Comparison of ENCODE assay signal across 11 mouse cellular contexts in genomic region chr13:31793163-31793562, GRCm38 (mm10). TPM values are rescaled to one million over a fixed set of nuclear protein-coding genes. Genes with fewer than 3 reads are reported as not detected.
A peak's percentile ranks its signal among the peaks of the same experiment; 100 is the strongest.
DNase-seq lines count a peak whose midpoint lies in the region; ATAC-seq and TF ChIP-seq lines count a peak whose summit lies in the region.
"Had no signal": no experiment of that assay in that cellular context is flagged by ENCODE, and none has a peak within 500 bp of the region (broad histone marks: within the 10 kb centered on the region; RNA-seq: fewer than 3 reads in every experiment).

No protein-coding gene starts in this region.

- H3K9ac ChIP-seq in heart, embryonic 15.5 days, result no peak overlapping the region
- H3K9ac ChIP-seq in limb, embryonic 13.5 days, result no peak overlapping the region
- no peak overlapping the region for H3K9ac ChIP-seq in embryonic facial prominence, embryonic 13.5 days
- no peak overlapping the region for H3K9ac ChIP-seq in limb, embryonic 15.5 days
- no peak overlapping the region for H3K9ac ChIP-seq in lung, postnatal 0 days (replicated peaks; ENCODE audit: low read depth)

- peaks cover 22% of the 10 kb centered on the region for H3K27me3 ChIP-seq in heart, embryonic 15.5 days
- H3K27me3 ChIP-seq in limb, embryonic 13.5 days, result peaks cover 48% of the 10 kb centered on the region
- H3K27me3 ChIP-seq in limb, embryonic 10.5 days (ENCODE audit: low read depth, poor library complexity, severe bottlenecking), result peaks cover 63% of the 10 kb centered on the region
- H3K27me3 ChIP-seq in embryonic facial prominence, embryonic 13.5 days, result peaks cover 38% of the 10 kb centered on the region
- peaks cover 25% of the 10 kb centered on the region for H3K27me3 ChIP-seq in limb, embryonic 15.5 days
- peaks cover 18% of the 10 kb centered on the region for H3K27me3 ChIP-seq in lung, postnatal 0 days (replicated peaks; ENCODE audit: insufficient read depth, low read length)
- H3K27me3 ChIP-seq: CH12.LX, Patski had no signal

- peak overlapping the region; percentile 57 for H3K4me2 ChIP-seq in heart, embryonic 15.5 days
- peak overlapping the region; percentile 45 for H3K4me2 ChIP-seq in limb, embryonic 13.5 days (replicated peaks)
- peak overlapping the region; percentile 51 for H3K4me2 ChIP-seq in embryonic facial prominence, embryonic 13.5 days
- H3K4me2 ChIP-seq in limb, embryonic 15.5 days, result peak overlapping the region; percentile 32; the same call in 1 of the 2 replicates
- no peak overlapping the region for H3K4me2 ChIP-seq in lung, postnatal 0 days (replicated peaks; ENCODE audit: low read depth, low read length)

- TF ChIP-seq CTCF in lung, postnatal 0 days (IDR thresholded peaks at IDR 0.05), result no peak

- H3K27ac ChIP-seq in heart, embryonic 15.5 days, result no peak overlapping the region
- no peak overlapping the region for H3K27ac ChIP-seq in limb, embryonic 13.5 days
- no peak overlapping the region for H3K27ac ChIP-seq in limb, embryonic 10.5 days
- no peak overlapping the region for H3K27ac ChIP-seq in embryonic facial prominence, embryonic 13.5 days
- no peak overlapping the region for H3K27ac ChIP-seq in limb, embryonic 15.5 days
- H3K27ac ChIP-seq in lung, postnatal 0 days (ENCODE audit: low read length), result no peak overlapping the region

- DNase-seq in heart, adult 9 months (ENCODE audit: low spot score in 2 of 2), result no peak
- DNase-seq in limb, embryonic 10.5 days (ENCODE audit: low spot score), result no peak
- DNase-seq in layer of hippocampus, postnatal 10 days (ENCODE audit: low spot score in 2 of 2), result no peak
- no peak for DNase-seq in lung, postnatal 0 days (ENCODE audit: low spot score)
- DNase-seq: layer of hippocampus, adult 9-11 months had no signal

- 16% methylated on average over 5 of the region's 5 CpGs for WGBS in heart, embryonic 15.5 days
- 25% methylated on average over 5 of the region's 5 CpGs for WGBS in limb, embryonic 13.5 days
- WGBS in limb, embryonic 10.5 days, result 28% methylated on average over 5 of the region's 5 CpGs
- WGBS in embryonic facial prominence, embryonic 13.5 days, result 14% methylated on average over 5 of the region's 5 CpGs
- 26% methylated on average over 5 of the region's 5 CpGs for WGBS in limb, embryonic 15.5 days
- 21% methylated on average over 5 of the region's 5 CpGs for whole genome bisulfite sequencing in lung, postnatal 0 days

- no peaks in the 10 kb centered on the region for H3K9me3 ChIP-seq in heart, embryonic 15.5 days (replicated peaks)
- H3K9me3 ChIP-seq in limb, embryonic 13.5 days, result no peaks in the 10 kb centered on the region
- H3K9me3 ChIP-seq in limb, embryonic 10.5 days (replicated peaks), result no peaks in the 10 kb centered on the region
- H3K9me3 ChIP-seq in embryonic facial prominence, embryonic 13.5 days, result no peaks in the 10 kb centered on the region
- H3K9me3 ChIP-seq in limb, embryonic 15.5 days, result no peaks in the 10 kb centered on the region
- no peaks in the 10 kb centered on the region for H3K9me3 ChIP-seq in lung, postnatal 0 days (ENCODE audit: low read length)

- peaks cover 8% of the 10 kb centered on the region for H3K4me1 ChIP-seq in heart, embryonic 15.5 days (replicated peaks)
- H3K4me1 ChIP-seq in limb, embryonic 13.5 days, result peaks cover 23% of the 10 kb centered on the region
- H3K4me1 ChIP-seq in limb, embryonic 10.5 days, result peaks cover 18% of the 10 kb centered on the region
- H3K4me1 ChIP-seq in embryonic facial prominence, embryonic 13.5 days, result peaks cover 9% of the 10 kb centered on the region
- peaks cover 18% of the 10 kb centered on the region for H3K4me1 ChIP-seq in limb, embryonic 15.5 days
- no peaks in the 10 kb centered on the region for H3K4me1 ChIP-seq in lung, postnatal 0 days (ENCODE audit: insufficient read depth, low read depth, low read length)

- ATAC-seq in heart, embryonic 15.5 days (replicated peaks; ENCODE audit: insufficient number of reproducible peaks, insufficient read depth, low FRiP score, low read depth), result no peak
- ATAC-seq in limb, embryonic 13.5 days (ENCODE audit: low FRiP score, low read depth), result no peak
- no peak for ATAC-seq in embryonic facial prominence, embryonic 13.5 days (ENCODE audit: insufficient number of reproducible peaks, insufficient read depth, low FRiP score, low TSS enrichment, low read depth)
- no peak for ATAC-seq in limb, embryonic 15.5 days (ENCODE audit: insufficient number of reproducible peaks, low FRiP score, low TSS enrichment, low read depth)
- no peak for ATAC-seq in lung, postnatal 0 days
- ATAC-seq: Patski had no signal

- no peak for TF ChIP-seq EP300 in lung, postnatal 0 days (IDR thresholded peaks at IDR 0.05)

- H3K36me3 ChIP-seq in heart, embryonic 15.5 days, result no peaks in the 10 kb centered on the region
- no peaks in the 10 kb centered on the region for H3K36me3 ChIP-seq in limb, embryonic 13.5 days
- H3K36me3 ChIP-seq in limb, embryonic 10.5 days, result no peaks in the 10 kb centered on the region
- no peaks in the 10 kb centered on the region for H3K36me3 ChIP-seq in embryonic facial prominence, embryonic 13.5 days
- no peaks in the 10 kb centered on the region for H3K36me3 ChIP-seq in limb, embryonic 15.5 days
- H3K36me3 ChIP-seq in lung, postnatal 0 days (ENCODE audit: insufficient read depth, low read length), result no peaks in the 10 kb centered on the region

- H3K4me3 ChIP-seq in heart, embryonic 15.5 days, result peak overlapping the region; percentile 35; the same call in 1 of the 2 replicates
- peak overlapping the region; percentile 17; the same call in 1 of the 2 replicates for H3K4me3 ChIP-seq in limb, embryonic 13.5 days
- H3K4me3 ChIP-seq in limb, embryonic 10.5 days, result no peak overlapping the region
- 0 out of 2 replicates have a peak overlapping the region, but pooled peaks have one; percentile 25 for H3K4me3 ChIP-seq in embryonic facial prominence, embryonic 13.5 days
- H3K4me3 ChIP-seq in limb, embryonic 15.5 days, result no peak overlapping the region
- no peak overlapping the region for H3K4me3 ChIP-seq in lung, postnatal 0 days (ENCODE audit: low read depth, low read length)

RNA-seq across cellular contexts. Expression of gene Foxc1, which starts 13.3 kb away (rescaled TPM):
- 1.9 and 2.2 TPM in 2 replicates for polyA plus RNA-seq in heart, embryonic 15.5 days (2015; fragmentation: Nextera tagmentation; extraction: Ambion mirVana)
- polyA plus RNA-seq in limb, embryonic 13.5 days (2015; fragmentation: Nextera tagmentation; extraction: Ambion mirVana), result 5.1 and 6.8 TPM in 2 replicates
- polyA plus RNA-seq in limb, embryonic 10.5 days (2016; fragmentation: Nextera tagmentation; extraction: Ambion mirVana), result 0.74 and 1.8 TPM in 2 replicates
- polyA plus RNA-seq in embryonic facial prominence, embryonic 13.5 days (2015; fragmentation: Nextera tagmentation; extraction: Ambion mirVana), result 1.6 and 2.9 TPM in 2 replicates
- 2.0 and 3.1 TPM in 2 replicates for polyA plus RNA-seq in limb, embryonic 15.5 days (2015; fragmentation: Nextera tagmentation; extraction: Ambion mirVana)
- total RNA-seq in layer of hippocampus, postnatal 10 days (2021), result 1 to 10 TPM; 5.6 to 6.2 TPM
- 0.37 and 0.43 TPM in 2 replicates for polyA plus RNA-seq in lung, postnatal 0 days (2015; fragmentation: Nextera tagmentation; extraction: Ambion mirVana)
- total RNA-seq: CH12.LX had no signal

Comparison
In these comparisons a context has a peak if more than half of its experiments do, and no peak if none do; other contexts are left out.
1. H3K4me3 ChIP-seq: peak in heart, embryonic 15.5 days (single experiment), limb, embryonic 13.5 days (single experiment) and embryonic facial prominence, embryonic 13.5 days (single experiment); none in limb, embryonic 10.5 days (single experiment), limb, embryonic 15.5 days (single experiment) and lung, postnatal 0 days (single experiment).